Comparison of ENCODE assay signal across 10 mouse cellular contexts in the genomic region with DNA sequence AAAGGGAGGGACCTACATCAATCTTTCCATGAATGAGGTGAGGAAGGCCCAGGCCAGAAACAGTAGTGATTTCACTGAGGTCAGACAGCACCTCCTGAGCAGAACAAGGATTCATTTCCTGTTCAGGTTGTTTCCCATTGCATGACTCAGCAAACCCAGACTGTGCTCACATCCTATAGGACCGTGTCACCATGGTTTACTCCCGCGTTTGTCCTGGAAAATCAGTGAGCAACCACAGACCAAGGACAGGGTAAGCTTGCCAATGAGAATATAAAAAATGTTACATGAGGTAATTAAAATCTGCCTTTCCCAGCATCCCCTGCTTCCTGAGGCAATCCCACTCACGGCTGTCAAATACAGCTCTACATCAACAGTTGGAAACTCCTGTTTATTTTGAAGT.
DNase-seq lines count a peak whose midpoint lies in the region; ATAC-seq and TF ChIP-seq lines count a peak whose summit lies in the region.
"Had no signal": no experiment of that assay in that cellular context is flagged by ENCODE, and none has a peak within 500 bp of the region (broad histone marks: within the 10 kb centered on the region; RNA-seq: fewer than 3 reads in every experiment).

No protein-coding gene starts in this region.

- H3K9ac ChIP-seq in hindbrain, postnatal 0 days (replicated peaks; ENCODE audit: low read length) = no peak overlapping the region
- no peak overlapping the region for H3K9ac ChIP-seq in hindbrain, embryonic 13.5 days
- no peak overlapping the region for H3K9ac ChIP-seq in CH12.LX (ENCODE audit: insufficient read depth, low read depth)
- H3K9ac ChIP-seq in midbrain, embryonic 16.5 days (ENCODE audit: low read depth, low read length) = no peak overlapping the region
- H3K9ac ChIP-seq: liver, postnatal 0 days had no signal

- no peak overlapping the region for H3K4me2 ChIP-seq in hindbrain, postnatal 0 days (ENCODE audit: low read depth, low read length)
- no peak overlapping the region for H3K4me2 ChIP-seq in hindbrain, embryonic 13.5 days
- no peak overlapping the region for H3K4me2 ChIP-seq in CH12.LX (ENCODE audit: insufficient read depth, low read depth, poor library complexity, severe bottlenecking)
- no peak overlapping the region for H3K4me2 ChIP-seq in midbrain, embryonic 16.5 days (ENCODE audit: low read length)

- dilution Hi-C loops in CH12.LX (cut with MboI; ENCODE audit: extremely low pct_ligation_motif_present, extremely low pct_unique_long_range_greater_than_20kb, low sequenced_read_pairs) = no loop called here

- no peak for TF ChIP-seq POLR2A in CH12.LX (IDR thresholded peaks at IDR 0.05; ENCODE audit: low read depth, low read length)

- TF ChIP-seq CTCF in hindbrain, postnatal 0 days (IDR thresholded peaks at IDR 0.05; ENCODE audit: low read depth) = no peak
- no peak for TF ChIP-seq CTCF in CH12.LX (conservative IDR thresholded peaks at IDR 0.05 in 1 of 2, IDR thresholded peaks at IDR 0.05 in 1 of 2; ENCODE audit: low read depth in 2 of 2, low read length in 2 of 2)

- DNase-seq in hindbrain, postnatal 0 days (ENCODE audit: low spot score) = peak; percentile 19
- DNase-seq in CH12.LX (ENCODE audit: extremely low read depth) = no peak
- DNase-seq in brain, adult 2 months (ENCODE audit: low read depth, low spot score) = peak; percentile 71
- DNase-seq in left cerebral cortex, postnatal 14 days (ENCODE audit: low spot score in 2 of 2) = peak; percentile 24 to 66
- no peak for DNase-seq in T-cell, adult 2 months (ENCODE audit: low spot score)
- no peak for DNase-seq in heart, adult 8-10 months (ENCODE audit: low spot score)
- DNase-seq: gastrocnemius, postnatal 25 days; liver, postnatal 0 days had no signal

- no peaks in the 10 kb centered on the region for H3K9me3 ChIP-seq in hindbrain, postnatal 0 days (ENCODE audit: low read length)
- H3K9me3 ChIP-seq in hindbrain, embryonic 13.5 days = no peaks in the 10 kb centered on the region
- H3K9me3 ChIP-seq in CH12.LX (replicated peaks; ENCODE audit: low read length) = peaks cover 12% of the 10 kb centered on the region
- no peaks in the 10 kb centered on the region for H3K9me3 ChIP-seq in midbrain, embryonic 16.5 days (replicated peaks; ENCODE audit: control insufficient read depth, low read length, poor library complexity, severe bottlenecking)

- H3K79me2 ChIP-seq in CH12.LX (replicated peaks; ENCODE audit: control insufficient read depth, extremely low read depth, insufficient read depth, poor library complexity, severe bottlenecking) = no peaks in the 10 kb centered on the region

- intact Hi-C loops in left cerebral cortex, postnatal 14 days (cut with DNase I) = loop anchor here (10.0 kb wide), 1 partner anchor 235 kb away; no protein-coding TSS in a partner anchor

- H3K36me3 ChIP-seq in hindbrain, postnatal 0 days (ENCODE audit: insufficient read depth, low read length) = no peaks in the 10 kb centered on the region
- H3K36me3 ChIP-seq in hindbrain, embryonic 13.5 days = no peaks in the 10 kb centered on the region
- H3K36me3 ChIP-seq in CH12.LX (replicated peaks in 1 of 2; ENCODE audit: control insufficient read depth in 1 of 2, insufficient read depth in 1 of 2, low read length in 1 of 2) = no peaks in the 10 kb centered on the region
- H3K36me3 ChIP-seq in midbrain, embryonic 16.5 days (ENCODE audit: control insufficient read depth, insufficient read depth, low read length) = no peaks in the 10 kb centered on the region

- WGBS in hindbrain, postnatal 0 days = 74% methylated on average over 4 of the region's 4 CpGs
- WGBS in hindbrain, embryonic 13.5 days = 74% methylated on average over 4 of the region's 4 CpGs
- WGBS in midbrain, embryonic 16.5 days = 85% methylated on average over 4 of the region's 4 CpGs

- in situ Hi-C loops in CH12.LX (cut with MboI; ENCODE audit: low pct_ligation_motif_present, low pct_unique_long_range_greater_than_20kb, low sequenced_read_pairs) = no loop called here

- no peak overlapping the region for H3K27ac ChIP-seq in hindbrain, postnatal 0 days
- no peak overlapping the region for H3K27ac ChIP-seq in hindbrain, embryonic 13.5 days
- no peak overlapping the region for H3K27ac ChIP-seq in CH12.LX (ENCODE audit: insufficient read depth, low read depth)
- H3K27ac ChIP-seq in midbrain, embryonic 16.5 days (ENCODE audit: low read length) = no peak overlapping the region

- H3K4me3 ChIP-seq in hindbrain, postnatal 0 days (ENCODE audit: low read length) = no peak overlapping the region
- H3K4me3 ChIP-seq in hindbrain, embryonic 13.5 days = no peak overlapping the region
- H3K4me3 ChIP-seq in CH12.LX (replicated peaks in 1 of 3; ENCODE audit: low read depth in 2 of 3, low read length in 2 of 3, poor library complexity in 1 of 3) = no peak overlapping the region
- no peak overlapping the region for H3K4me3 ChIP-seq in midbrain, embryonic 16.5 days (ENCODE audit: low read depth, low read length)

- no peak for TF ChIP-seq EP300 in CH12.LX (IDR thresholded peaks at IDR 0.05; ENCODE audit: low read length)

- peak; percentile 56; the same call in 1 of the 2 replicates for ATAC-seq in hindbrain, postnatal 0 days
- no peak for ATAC-seq in hindbrain, embryonic 13.5 days (ENCODE audit: low FRiP score)
- no peak for ATAC-seq in midbrain, embryonic 16.5 days
- ATAC-seq: liver, postnatal 0 days had no signal

- no peaks in the 10 kb centered on the region for H3K27me3 ChIP-seq in hindbrain, postnatal 0 days (ENCODE audit: insufficient read depth, low read length)
- no peaks in the 10 kb centered on the region for H3K27me3 ChIP-seq in hindbrain, embryonic 13.5 days
- H3K27me3 ChIP-seq in CH12.LX (replicated peaks) = no peaks in the 10 kb centered on the region
- no peaks in the 10 kb centered on the region for H3K27me3 ChIP-seq in midbrain, embryonic 16.5 days (ENCODE audit: control insufficient read depth, insufficient read depth, low read depth, low read length)

- no peaks in the 10 kb centered on the region for H3K4me1 ChIP-seq in hindbrain, postnatal 0 days (ENCODE audit: insufficient read depth, low read length)
- H3K4me1 ChIP-seq in hindbrain, embryonic 13.5 days (replicated peaks) = no peaks in the 10 kb centered on the region
- peaks cover 0 to 15% of the 10 kb centered on the region in 2 experiments; a peak in 2 of 4 replicates for H3K4me1 ChIP-seq in CH12.LX (ENCODE audit: control insufficient read depth in 1 of 2, insufficient read depth in 2 of 2)
- H3K4me1 ChIP-seq in midbrain, embryonic 16.5 days (ENCODE audit: control insufficient read depth, insufficient read depth, low read length) = no peaks in the 10 kb centered on the region

- TF ChIP-seq RAD21 in CH12.LX (IDR thresholded peaks at IDR 0.05; ENCODE audit: low read depth, low read length) = no peak

TF ChIP-seq in CH12.LX, 34 proteins besides CTCF, POLR2A, EP300 and RAD21:
- TF ChIP-seq ETS1 (conservative IDR thresholded peaks at IDR 0.05; ENCODE audit: low read depth, low read length) = 0 out of 2 replicates have a peak, but pooled peaks have one; percentile 16
- TF ChIP-seq MEF2A (IDR thresholded peaks at IDR 0.05; ENCODE audit: borderline replicate concordance, low read depth, low read length) = no peak

Comparison
In these comparisons a context has a peak if more than half of its experiments do, and no peak if none do; other contexts are left out.
1. DNase-seq: peak in hindbrain, postnatal 0 days (single experiment), brain, adult 2 months (single experiment) and left cerebral cortex, postnatal 14 days (2 of 2); none in CH12.LX (single experiment), T-cell, adult 2 months (single experiment) and heart, adult 8-10 months (single experiment).